Mouse (Mus musculus): ENCODE measurements around the gene Vps26b. TPM values are rescaled to one million over a fixed set of nuclear protein-coding genes. Genes with fewer than 3 reads are reported as not detected.
A peak's percentile ranks its signal among the peaks of the same experiment; 100 is the strongest.

Gene Vps26b
- polyA plus RNA-seq, 1 experiment from 2014 or later: 22.2 TPM

DNA sequence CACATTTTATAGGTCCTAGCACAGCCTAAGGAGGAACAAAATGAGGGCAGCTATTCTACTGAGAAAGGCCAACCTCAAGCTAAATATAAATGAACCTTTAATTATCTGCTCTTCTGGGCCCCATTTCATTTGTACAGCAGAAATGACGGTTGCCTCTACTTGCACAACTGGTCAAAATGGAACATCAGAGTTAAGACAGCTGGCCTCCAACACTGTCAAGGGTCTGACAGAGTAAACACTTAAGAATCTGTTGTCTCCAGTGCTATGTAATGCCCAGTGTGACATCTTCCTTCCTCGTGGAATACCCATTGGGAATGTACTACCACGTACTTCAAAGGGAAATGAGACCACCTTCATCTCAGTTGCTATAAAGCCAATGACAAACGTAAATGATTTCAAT lies 18.3 kb downstream of the Vps26b start:
- Histone ChIP-seq H3K4me1 (replicated peaks; ENCODE audit: control insufficient read depth, insufficient read depth, low read length) (no peaks in the 10 kb centered on the region), H3K27me3 (replicated peaks; ENCODE audit: control insufficient read depth, insufficient read depth, low read length) (no peaks in the 10 kb centered on the region), H3K36me3 (ENCODE audit: control insufficient read depth, insufficient read depth) (peaks cover 88% of the 10 kb centered on the region), H3K4me3 (ENCODE audit: low read depth, low read length) (no peak overlapping the region), H3K9me3 (ENCODE audit: control insufficient read depth) (no peaks in the 10 kb centered on the region), H3K9ac (ENCODE audit: low read depth, low read length) (no peak overlapping the region), H3K27ac (ENCODE audit: low read depth, low read length) (no peak overlapping the region), H3K4me2 (replicated peaks; ENCODE audit: low read depth) (no peak overlapping the region)
- TF ChIP-seq CTCF (IDR thresholded peaks at IDR 0.05; ENCODE audit: low read depth): no peak
- ATAC-seq: no peak
- WGBS: 88% methylated on average over 4 of the region's 4 CpGs

GRCm38 (mm10) chr9:27009231-27009630 lies 20.6 kb downstream of the Vps26b start:
- Histone ChIP-seq H3K4me1 (replicated peaks; ENCODE audit: control insufficient read depth, insufficient read depth, low read length) (no peaks in the 10 kb centered on the region), H3K27me3 (replicated peaks; ENCODE audit: control insufficient read depth, insufficient read depth, low read length) (no peaks in the 10 kb centered on the region), H3K9ac (ENCODE audit: low read depth, low read length) (no peak overlapping the region), H3K4me3 (ENCODE audit: low read depth, low read length) (no peak overlapping the region), H3K4me2 (replicated peaks; ENCODE audit: low read depth) (no peak overlapping the region), H3K36me3 (ENCODE audit: control insufficient read depth, insufficient read depth) (peaks cover 92% of the 10 kb centered on the region), H3K9me3 (ENCODE audit: control insufficient read depth) (no peaks in the 10 kb centered on the region), H3K27ac (ENCODE audit: low read depth, low read length) (no peak overlapping the region)
- no peak for TF ChIP-seq CTCF (IDR thresholded peaks at IDR 0.05; ENCODE audit: low read depth)
- 76% methylated on average over 5 of the region's 5 CpGs for WGBS
- no peak for ATAC-seq

DNA sequence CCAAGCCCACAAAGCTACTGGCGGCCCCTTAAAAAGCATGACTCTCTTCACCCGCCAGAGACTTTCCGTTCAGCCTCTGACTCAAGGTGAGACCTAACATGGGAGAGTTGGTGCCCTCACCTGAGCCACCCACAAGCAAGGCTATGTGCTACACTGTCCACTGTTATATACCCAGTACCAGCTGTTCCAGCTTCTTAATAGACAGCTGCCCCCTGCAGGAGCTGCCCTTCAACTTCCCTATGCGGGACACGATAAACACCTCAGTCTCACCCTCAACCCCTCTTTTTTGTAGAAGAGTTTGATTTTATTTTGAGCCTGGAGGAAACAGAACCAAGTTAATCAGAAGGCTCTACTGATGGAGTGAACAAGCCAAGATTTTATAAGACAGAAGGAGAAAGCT lies 23.0 kb downstream of the Vps26b start:
- TF ChIP-seq CTCF (IDR thresholded peaks at IDR 0.05; ENCODE audit: low read depth): 0 out of 2 replicates have a peak, but pooled peaks have one; percentile 10
- no peak for ATAC-seq
- 93% methylated on average over 5 of the region's 5 CpGs for WGBS
- Histone ChIP-seq H3K4me1 (replicated peaks; ENCODE audit: control insufficient read depth, insufficient read depth, low read length) (no peaks in the 10 kb centered on the region), H3K9me3 (ENCODE audit: control insufficient read depth) (no peaks in the 10 kb centered on the region), H3K27ac (ENCODE audit: low read depth, low read length) (no peak overlapping the region), H3K4me2 (replicated peaks; ENCODE audit: low read depth) (no peak overlapping the region), H3K36me3 (ENCODE audit: control insufficient read depth, insufficient read depth) (peaks cover 78% of the 10 kb centered on the region), H3K27me3 (replicated peaks; ENCODE audit: control insufficient read depth, insufficient read depth, low read length) (no peaks in the 10 kb centered on the region), H3K9ac (ENCODE audit: low read depth, low read length) (no peak overlapping the region), H3K4me3 (ENCODE audit: low read depth, low read length) (no peak overlapping the region)

GRCm38 (mm10) chr9:27005933-27006332 lies 23.9 kb downstream of the Vps26b start:
- no peaks in the 10 kb centered on the region for H3K4me1 ChIP-seq (replicated peaks; ENCODE audit: control insufficient read depth, insufficient read depth, low read length)
- H3K27me3 ChIP-seq (replicated peaks; ENCODE audit: control insufficient read depth, insufficient read depth, low read length): no peaks in the 10 kb centered on the region
- H3K9ac ChIP-seq (ENCODE audit: low read depth, low read length): no peak overlapping the region
- ATAC-seq: no peak
- peaks cover 70% of the 10 kb centered on the region for H3K36me3 ChIP-seq (ENCODE audit: control insufficient read depth, insufficient read depth)
- no peak overlapping the region for H3K4me2 ChIP-seq (replicated peaks; ENCODE audit: low read depth)
- 87% methylated on average over 1 of the region's 1 CpGs for WGBS
- no peaks in the 10 kb centered on the region for H3K9me3 ChIP-seq (ENCODE audit: control insufficient read depth)
- TF ChIP-seq CTCF (IDR thresholded peaks at IDR 0.05; ENCODE audit: low read depth): no peak
- no peak overlapping the region for H3K4me3 ChIP-seq (ENCODE audit: low read depth, low read length)
- no peak overlapping the region for H3K27ac ChIP-seq (ENCODE audit: low read depth, low read length)

GRCm38 (mm10) chr9:27005231-27005630 lies 24.6 kb downstream of the Vps26b start:
- peaks cover 65% of the 10 kb centered on the region for H3K36me3 ChIP-seq (ENCODE audit: control insufficient read depth, insufficient read depth)
- WGBS: 89% methylated on average over 3 of the region's 3 CpGs

GRCm38 (mm10) chr9:26999461-27000395 lies 30.1 kb downstream of the Vps26b start, which contains the start of the genes Acad8 and Thyn1:
Gene Acad8, minus strand, starts transcription at chr9:26999566.
Gene Thyn1, plus strand, starts transcription at chr9:26999710.
- peak within 1 kb of the TSS; percentile 3; the same call in 1 of the 2 replicates for H3K27ac ChIP-seq (ENCODE audit: low read depth, low read length)
- peak within 1 kb of the TSS; percentile 65 for H3K4me3 ChIP-seq (ENCODE audit: low read depth, low read length)
- no peaks in the 10 kb centered on the region for H3K4me1 ChIP-seq (replicated peaks; ENCODE audit: control insufficient read depth, insufficient read depth, low read length)
- peak within 1 kb of the TSS; percentile 61 for H3K9ac ChIP-seq (ENCODE audit: low read depth, low read length)
- no peak for TF ChIP-seq CTCF (IDR thresholded peaks at IDR 0.05; ENCODE audit: low read depth)
- peak; percentile 99 for ATAC-seq
- H3K4me2 ChIP-seq (replicated peaks; ENCODE audit: low read depth): peak within 1 kb of the TSS; percentile 70
- under 1% methylated on average over 35 of the region's 35 CpGs for WGBS
- H3K27me3 ChIP-seq (replicated peaks; ENCODE audit: control insufficient read depth, insufficient read depth, low read length): no peaks in the 10 kb centered on the region
- H3K36me3 ChIP-seq (ENCODE audit: control insufficient read depth, insufficient read depth): peaks cover 13% of the 10 kb centered on the region
- no peaks in the 10 kb centered on the region for H3K9me3 ChIP-seq (ENCODE audit: control insufficient read depth)

More at GRCm38 (mm10) chr9:27005231-27005630, 24.6 kb downstream of the Vps26b start:
- Histone ChIP-seq H3K9ac (ENCODE audit: low read depth, low read length) (no peak overlapping the region), H3K4me1 (replicated peaks; ENCODE audit: control insufficient read depth, insufficient read depth, low read length) (no peaks in the 10 kb centered on the region), H3K4me3 (ENCODE audit: low read depth, low read length) (no peak overlapping the region), H3K4me2 (replicated peaks; ENCODE audit: low read depth) (no peak overlapping the region), H3K9me3 (ENCODE audit: control insufficient read depth) (no peaks in the 10 kb centered on the region), H3K27me3 (replicated peaks; ENCODE audit: control insufficient read depth, insufficient read depth, low read length) (no peaks in the 10 kb centered on the region), H3K27ac (ENCODE audit: low read depth, low read length) (no peak overlapping the region)
- ATAC-seq: no peak
- no peak for TF ChIP-seq CTCF (IDR thresholded peaks at IDR 0.05; ENCODE audit: low read depth)
